Mouse (Mus musculus) stomach, postnatal 0 days (tissue): ENCODE data around the gene Uncx. TPM values are rescaled to one million over a fixed set of nuclear protein-coding genes. Genes with fewer than 3 reads are reported as not detected.
A peak's percentile ranks its signal among the peaks of the same experiment; 100 is the strongest.

ENCODE experiments used
- ATAC-seq: fragments of 200-750 bp; cut with Nextera tagmentation; 2 replicates; pipeline ENCODE4 v1.8.0; 2017; ENCODE audit not compliant: low FRiP score, low TSS enrichment
- DNase-seq: peaks from one replicate; pipeline ENCODE4 v3.0.0-alpha.2; 2016; ENCODE audit warnings: low spot score
- H3K27ac ChIP-seq: fragments of 300-500 bp; sonication (generic); replicated peaks from 2 replicates; pipeline ENCODE4 v1.5.1; 2014; ENCODE audit warnings: mild to moderate bottlenecking, control low read depth
- H3K27me3 ChIP-seq: fragments of 300-500 bp; sonication (generic); 2 replicates; pipeline ENCODE4 v1.6.1; 2014; ENCODE audit warnings: low read length; ENCODE audit not compliant: control insufficient read depth, insufficient read depth
- H3K36me3 ChIP-seq: fragments of 300-500 bp; sonication (generic); 2 replicates; pipeline ENCODE4 v1.6.1; 2014; ENCODE audit warnings: low read length, mixed read lengths; ENCODE audit not compliant: control insufficient read depth, insufficient read depth
- H3K4me1 ChIP-seq: fragments of 300-500 bp; sonication (generic); replicated peaks from 2 replicates; pipeline ENCODE4 v1.6.1; 2014; ENCODE audit warnings: antibody characterized with exemption; ENCODE audit not compliant: control insufficient read depth, insufficient read depth
- H3K4me2 ChIP-seq: fragments of 300-500 bp; sonication (generic); replicated peaks from 2 replicates; pipeline ENCODE4 v1.6.1; 2014; ENCODE audit warnings: low read depth, mild to moderate bottlenecking, control low read depth, moderate library complexity
- H3K4me3 ChIP-seq: fragments of 300-500 bp; sonication (generic); 2 replicates; pipeline ENCODE4 v1.5.1; 2014; ENCODE audit warnings: low read depth, low read length, control low read depth
- H3K9ac ChIP-seq: fragments of 300-500 bp; sonication (generic); 2 replicates; pipeline ENCODE4 v1.6.1; 2014; ENCODE audit warnings: mild to moderate bottlenecking, low read length, control low read depth, mixed read lengths
- H3K9me3 ChIP-seq: fragments of 300-500 bp; sonication (generic); 2 replicates; pipeline ENCODE4 v1.6.1; 2016; ENCODE audit warnings: low read length; ENCODE audit not compliant: control insufficient read depth
- CTCF ChIP-seq: IDR thresholded peaks from 2 replicates; pipeline ENCODE4 v1.5.1; 2016; ENCODE audit warnings: antibody characterized with exemption, low read depth, mild to moderate bottlenecking, moderate library complexity
- EP300 ChIP-seq: optimal IDR thresholded peaks from 2 replicates; pipeline ENCODE3; 2016; ENCODE audit warnings: antibody characterized with exemption
- WGBS: fragments of 180-500 bp; shearing (Covaris S2); extraction: QIAGEN DNeasy Blood & Tissue Kit; methylation state at CpG from one replicate; pipeline ENCODE4 v1.1.7; 2014; 5-methylcytosine and 5-hydroxymethylcytosine counted together
- polyA plus RNA-seq: library from polyadenylated mRNA; unstranded; fragments of >200 nt; fragmentation: Nextera tagmentation; extraction: Ambion mirVana; gene quantifications from 2 replicates; pipeline ENCODE4 v1.2.1, GENCODE M21; 2015

Uncx gene
- polyA plus RNA-seq, 1 experiment from 2014 or later = not detected

- Histone ChIP-seq H3K36me3 (no peaks in the 10 kb centered on the region), H3K4me3 (no peak overlapping the region), H3K4me1 (no peaks in the 10 kb centered on the region), H3K27ac (no peak overlapping the region), H3K27me3 (peaks cover 3% of the 10 kb centered on the region; the same call in 1 of the 2 replicates), H3K9ac (no peak overlapping the region), H3K4me2 (no peak overlapping the region), H3K9me3 (no peaks in the 10 kb centered on the region)
- TF ChIP-seq CTCF = peak; percentile 84
- TF ChIP-seq EP300 = no peak
- DNase-seq (peak; percentile 84), ATAC-seq (peak; percentile 78)
- 9% methylated on average over 12 of the region's 14 CpGs for WGBS
Observed at GRCm38 (mm10) chr5:139505073-139505606, 38.2 kb upstream of the Uncx start.

- H3K36me3 ChIP-seq = no peaks in the 10 kb centered on the region
- no peaks in the 10 kb centered on the region for H3K9me3 ChIP-seq
- H3K4me3 ChIP-seq = no peak overlapping the region
- DNase-seq (no peak), ATAC-seq (no peak)
- 12% methylated on average over 5 of the region's 5 CpGs for WGBS
- no peaks in the 10 kb centered on the region for H3K4me1 ChIP-seq
- H3K9ac ChIP-seq = no peak overlapping the region
- H3K27me3 ChIP-seq = peaks cover 3% of the 10 kb centered on the region; the same call in 1 of the 2 replicates
- H3K4me2 ChIP-seq = no peak overlapping the region
- TF ChIP-seq CTCF (no peak), EP300 (no peak)
- H3K27ac ChIP-seq = no peak overlapping the region
Observed at GRCm38 (mm10) chr5:139506207-139506606, 37.1 kb upstream of the Uncx start.

- 14% methylated on average over 17 of the region's 17 CpGs for WGBS
- Histone ChIP-seq H3K4me3 (no peak overlapping the region), H3K27me3 (0 out of 2 replicates have a peak, but pooled peaks cover 3% of the 10 kb centered on the region), H3K4me1 (no peaks in the 10 kb centered on the region), H3K9me3 (no peaks in the 10 kb centered on the region), H3K36me3 (no peaks in the 10 kb centered on the region), H3K4me2 (no peak overlapping the region), H3K27ac (no peak overlapping the region), H3K9ac (no peak overlapping the region)
- DNase-seq = peak; percentile 73
- TF ChIP-seq EP300 = no peak
- TF ChIP-seq CTCF = peak; percentile 50
- ATAC-seq = peak; percentile 74
Observed at GRCm38 (mm10) chr5:139510682-139511366, 32.5 kb upstream of the Uncx start.

DNA sequence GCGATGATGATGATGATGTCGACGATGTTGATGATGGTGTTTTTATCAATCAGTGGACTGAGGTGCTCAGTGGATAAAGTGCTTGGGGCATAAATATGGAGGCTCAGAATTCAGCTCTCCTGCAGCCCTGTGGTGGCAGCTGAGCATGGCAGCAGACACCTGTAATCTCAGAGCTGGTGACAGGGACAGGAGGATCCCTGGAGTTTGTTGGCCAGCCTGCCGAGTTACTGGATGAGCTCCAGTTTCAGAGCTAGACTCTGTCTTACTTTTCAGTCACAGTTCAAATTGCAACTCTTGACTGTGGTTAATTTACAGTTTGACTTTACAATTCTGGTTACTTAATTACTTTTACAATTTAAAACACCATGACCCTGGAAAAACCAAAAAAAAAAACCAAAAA is 31.1 kb upstream of the Uncx start:
- DNase-seq (no peak), ATAC-seq (no peak)
- Histone ChIP-seq H3K4me3 (no peak overlapping the region), H3K4me2 (no peak overlapping the region), H3K4me1 (no peaks in the 10 kb centered on the region), H3K27me3 (0 out of 2 replicates have a peak, but pooled peaks cover 3% of the 10 kb centered on the region), H3K9ac (no peak overlapping the region), H3K9me3 (no peaks in the 10 kb centered on the region), H3K27ac (no peak overlapping the region), H3K36me3 (no peaks in the 10 kb centered on the region)
- WGBS = 89% methylated on average over 4 of the region's 4 CpGs
- TF ChIP-seq CTCF (no peak), EP300 (no peak)

DNA sequence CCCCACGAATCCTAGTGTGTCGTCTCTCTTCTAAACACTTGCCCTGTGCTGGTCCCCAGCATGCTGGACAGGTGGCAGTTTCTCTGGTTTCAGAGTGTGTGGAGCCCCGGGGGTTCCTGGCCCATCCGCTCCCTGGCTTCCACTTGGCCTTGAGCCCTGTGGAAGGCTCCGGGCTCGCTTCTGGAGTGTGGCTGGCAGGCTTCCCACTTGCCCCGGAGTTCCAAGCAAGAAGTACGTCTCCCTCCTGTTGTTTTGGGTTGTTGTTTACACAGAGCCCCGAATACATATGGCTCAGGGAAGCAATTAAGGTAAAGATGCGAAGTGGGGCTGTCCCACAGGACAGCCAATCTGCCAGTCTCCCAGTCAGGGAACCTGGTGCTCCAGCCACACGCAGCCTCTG is 27.0 kb upstream of the Uncx start:
- Histone ChIP-seq H3K4me2 (0 out of 2 replicates have a peak overlapping the region, but pooled peaks have one; percentile 3), H3K27ac (no peak overlapping the region), H3K4me1 (no peaks in the 10 kb centered on the region), H3K36me3 (no peaks in the 10 kb centered on the region), H3K27me3 (no peaks in the 10 kb centered on the region), H3K4me3 (no peak overlapping the region), H3K9me3 (no peaks in the 10 kb centered on the region), H3K9ac (peak overlapping the region; percentile 31; the same call in 1 of the 2 replicates)
- 21% methylated on average over 11 of the region's 11 CpGs for WGBS
- TF ChIP-seq EP300 (no peak), CTCF (no peak)
- DNase-seq = no peak
- no peak for ATAC-seq
